16 mouse cellular contexts compared by ENCODE assay signal in genomic region chr6:61019689-61020088, GRCm38 (mm10).
"Had no signal": no experiment of that assay in that cellular context is flagged by ENCODE, and none has a peak within 500 bp of the region (broad histone marks: within the 10 kb centered on the region; RNA-seq: fewer than 3 reads in every experiment).

No protein-coding gene starts in this region.

- H3K27ac ChIP-seq: neural tube, embryonic 12.5 days; neural tube, embryonic 13.5 days; neural tube, embryonic 15.5 days; stomach, embryonic 15.5 days; stomach, postnatal 0 days had no signal

- H3K9me3 ChIP-seq: neural tube, embryonic 12.5 days; neural tube, embryonic 13.5 days; neural tube, embryonic 15.5 days; stomach, embryonic 15.5 days had no signal

- H3K36me3 ChIP-seq: neural tube, embryonic 12.5 days; neural tube, embryonic 13.5 days; neural tube, embryonic 15.5 days; stomach, embryonic 15.5 days had no signal

- H3K9ac ChIP-seq: neural tube, embryonic 12.5 days; neural tube, embryonic 13.5 days; neural tube, embryonic 15.5 days; stomach, embryonic 15.5 days had no signal

- H3K4me2 ChIP-seq: neural tube, embryonic 12.5 days; neural tube, embryonic 13.5 days; neural tube, embryonic 15.5 days; stomach, embryonic 15.5 days had no signal

- H3K4me3 ChIP-seq: neural tube, embryonic 12.5 days; neural tube, embryonic 13.5 days; neural tube, embryonic 15.5 days; stomach, embryonic 15.5 days had no signal

- H3K4me1 ChIP-seq: neural tube, embryonic 12.5 days; neural tube, embryonic 13.5 days; neural tube, embryonic 15.5 days; stomach, embryonic 15.5 days had no signal

- DNase-seq: retina, postnatal 1 day; right cerebral cortex, adult 18-20 months; right cerebral cortex, postnatal 14 days; right cerebral cortex, postnatal 25 days; right cerebral cortex, postnatal 4 days; spleen, adult 18-20 months; thymus, adult 18-20 months; thymus, postnatal 14 days; thymus, postnatal 25 days; thymus, postnatal 36 days; thymus, postnatal 4 days had no signal

- H3K27me3 ChIP-seq: neural tube, embryonic 12.5 days; neural tube, embryonic 13.5 days; neural tube, embryonic 15.5 days; stomach, embryonic 15.5 days had no signal
